26 mouse cellular contexts compared by ENCODE assay signal in genomic region chr14:28649411-28649810, GRCm38 (mm10).
"Had no signal": no experiment of that assay in that cellular context is flagged by ENCODE, and none has a peak within 500 bp of the region (broad histone marks: within the 10 kb centered on the region; RNA-seq: fewer than 3 reads in every experiment).

No protein-coding gene starts in this region.

- H3K27me3 ChIP-seq: embryonic facial prominence, embryonic 12.5 days; embryonic facial prominence, embryonic 13.5 days; embryonic facial prominence, embryonic 15.5 days; forebrain, embryonic 12.5 days; forebrain, embryonic 13.5 days; forebrain, embryonic 15.5 days had no signal

- H3K9me3 ChIP-seq: embryonic facial prominence, embryonic 10.5 days; embryonic facial prominence, embryonic 12.5 days; embryonic facial prominence, embryonic 13.5 days; embryonic facial prominence, embryonic 15.5 days; forebrain, embryonic 10.5 days; forebrain, embryonic 12.5 days; forebrain, embryonic 13.5 days; forebrain, embryonic 15.5 days had no signal

- H3K9ac ChIP-seq: embryonic facial prominence, embryonic 12.5 days; embryonic facial prominence, embryonic 13.5 days; embryonic facial prominence, embryonic 15.5 days; forebrain, embryonic 12.5 days; forebrain, embryonic 13.5 days; forebrain, embryonic 15.5 days; forebrain, postnatal 0 days had no signal

- DNase-seq: cerebellum, adult 8-10 months; cerebellum, adult 9-10 months; cerebellum, adult 9-11 months; cerebellum, postnatal 14 days; cerebellum, postnatal 25 days; cerebellum, postnatal 36 days; embryo, embryonic 11 days; forebrain, postnatal 0 days; gastrocnemius, adult 2 months; gastrocnemius, postnatal 10 days; gastrocnemius, postnatal 14 days; gastrocnemius, postnatal 25 days; gastrocnemius, postnatal 36 days; heart, adult 18-20 months; heart, adult 2 months had no signal

- H3K27ac ChIP-seq: embryonic facial prominence, embryonic 10.5 days; embryonic facial prominence, embryonic 12.5 days; embryonic facial prominence, embryonic 13.5 days; embryonic facial prominence, embryonic 15.5 days; forebrain, embryonic 10.5 days; forebrain, embryonic 12.5 days; forebrain, embryonic 13.5 days; forebrain, embryonic 15.5 days; gastrocnemius, adult 2 months; heart, adult 2 months had no signal

- H3K4me3 ChIP-seq: embryonic facial prominence, embryonic 10.5 days; embryonic facial prominence, embryonic 12.5 days; embryonic facial prominence, embryonic 13.5 days; embryonic facial prominence, embryonic 15.5 days; erythroblast, embryonic 14.5 days; forebrain, embryonic 10.5 days; forebrain, embryonic 12.5 days; forebrain, embryonic 13.5 days; forebrain, embryonic 15.5 days; gastrocnemius, adult 2 months; heart, adult 2 months had no signal

- H3K4me1 ChIP-seq: embryonic facial prominence, embryonic 12.5 days; embryonic facial prominence, embryonic 15.5 days; forebrain, embryonic 10.5 days; forebrain, embryonic 12.5 days; forebrain, embryonic 13.5 days; forebrain, embryonic 15.5 days had no signal

- H3K36me3 ChIP-seq: embryonic facial prominence, embryonic 10.5 days; embryonic facial prominence, embryonic 12.5 days; embryonic facial prominence, embryonic 13.5 days; embryonic facial prominence, embryonic 15.5 days; forebrain, embryonic 10.5 days; forebrain, embryonic 12.5 days; forebrain, embryonic 15.5 days had no signal

- H3K4me2 ChIP-seq: embryonic facial prominence, embryonic 12.5 days; embryonic facial prominence, embryonic 13.5 days; embryonic facial prominence, embryonic 15.5 days; forebrain, embryonic 12.5 days; forebrain, embryonic 13.5 days; forebrain, embryonic 15.5 days had no signal

- ATAC-seq: forebrain, embryonic 13.5 days; forebrain, embryonic 14.5 days; forebrain, embryonic 15.5 days; forebrain, embryonic 16.5 days; forebrain, postnatal 0 days had no signal
